Mouse (Mus musculus) thymus, adult 2 months (tissue): ENCODE results near the gene Eya4.

ENCODE experiments used
- CTCF ChIP-seq: fragments of 200-500 bp; IDR thresholded peaks from 2 replicates; pipeline ENCODE4 v1.5.1; 2012; ENCODE audit warnings: mild to moderate bottlenecking, control low read depth, low read length, moderate library complexity, borderline replicate concordance; ENCODE audit not compliant: control insufficient read depth, poor library complexity, insufficient read depth; ENCODE audit errors: extremely low read depth
- POLR2A ChIP-seq: fragments of 200-500 bp; IDR thresholded peaks from 2 replicates; pipeline ENCODE4 v1.6.1; 2012; ENCODE audit warnings: mild to moderate bottlenecking, low read length, control low read depth, moderate library complexity; ENCODE audit not compliant: control insufficient read depth, poor library complexity, insufficient read depth; ENCODE audit errors: extremely low read depth

DNA sequence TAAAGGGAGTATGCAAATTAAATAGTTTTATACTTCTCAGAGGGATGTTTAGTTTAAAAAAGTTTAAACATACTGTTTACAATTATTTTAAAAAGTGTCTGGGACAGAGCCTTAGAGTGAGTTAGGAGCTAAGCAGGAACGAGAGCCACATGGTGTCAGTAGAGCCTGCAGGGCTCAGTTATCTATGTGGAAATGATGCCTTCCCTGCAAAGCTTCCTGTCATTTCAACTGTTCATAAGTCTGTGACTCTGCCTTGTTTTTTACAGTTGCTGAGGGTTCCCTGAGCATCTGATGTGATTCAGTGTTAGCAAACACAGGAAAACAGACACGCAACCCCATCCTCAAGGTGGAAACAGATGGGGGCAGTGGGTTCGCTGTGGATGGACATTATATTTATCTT is 235.3 kb downstream of the Eya4 start:
- TF ChIP-seq CTCF (no peak), POLR2A (no peak)
